8 mouse cellular contexts compared by ENCODE assay signal in genomic region chr2:35544717-35545116, GRCm38 (mm10). TPM values are rescaled to one million over a fixed set of nuclear protein-coding genes. Genes with fewer than 3 reads are reported as not detected.
A peak's percentile ranks its signal among the peaks of the same experiment; 100 is the strongest.
DNase-seq lines count a peak whose midpoint lies in the region; ATAC-seq lines count a peak whose summit lies in the region.

No protein-coding gene starts in this region.

- H3K4me3 ChIP-seq in limb, embryonic 13.5 days: peak overlapping the region; percentile 23; the same call in 1 of the 2 replicates
- peak overlapping the region; percentile 19 for H3K4me3 ChIP-seq in midbrain, embryonic 15.5 days
- H3K4me3 ChIP-seq in stomach, embryonic 16.5 days (replicated peaks; ENCODE audit: low read length): peak overlapping the region; percentile 30; the same call in 1 of the 2 replicates

- ATAC-seq in limb, embryonic 13.5 days (ENCODE audit: low FRiP score, low read depth): peak; percentile 71; the same call in 1 of the 2 replicates
- ATAC-seq in midbrain, embryonic 15.5 days (replicated peaks): peak; percentile 80
- peak; percentile 69 for ATAC-seq in stomach, embryonic 16.5 days (ENCODE audit: insufficient read depth, low FRiP score)

- peak overlapping the region; percentile 39; the same call in 1 of the 2 replicates for H3K9ac ChIP-seq in limb, embryonic 13.5 days
- no peak overlapping the region for H3K9ac ChIP-seq in midbrain, embryonic 15.5 days
- peak overlapping the region; percentile 38; the same call in 1 of the 2 replicates for H3K9ac ChIP-seq in stomach, embryonic 16.5 days (ENCODE audit: low read length)

- H3K9me3 ChIP-seq in limb, embryonic 13.5 days: no peaks in the 10 kb centered on the region
- no peaks in the 10 kb centered on the region for H3K9me3 ChIP-seq in midbrain, embryonic 15.5 days
- H3K9me3 ChIP-seq in stomach, embryonic 16.5 days (replicated peaks; ENCODE audit: control insufficient read depth, low read length): no peaks in the 10 kb centered on the region

- 10% methylated on average over 14 of the region's 14 CpGs for WGBS in limb, embryonic 13.5 days
- 11% methylated on average over 14 of the region's 14 CpGs for WGBS in midbrain, embryonic 15.5 days
- 2% methylated on average over 14 of the region's 14 CpGs for WGBS in stomach, embryonic 16.5 days

- H3K27me3 ChIP-seq in limb, embryonic 13.5 days: no peaks in the 10 kb centered on the region
- H3K27me3 ChIP-seq in midbrain, embryonic 15.5 days (replicated peaks): no peaks in the 10 kb centered on the region
- no peaks in the 10 kb centered on the region for H3K27me3 ChIP-seq in stomach, embryonic 16.5 days (ENCODE audit: control insufficient read depth, insufficient read depth, low read length)

- DNase-seq in left cerebral cortex, adult 18-20 months (ENCODE audit: low spot score in 2 of 2): peak; percentile 58 to 68
- DNase-seq in left cerebral cortex, adult 11 months (ENCODE audit: low spot score): no peak
- DNase-seq in embryo, embryonic 10 days (ENCODE audit: low spot score): peak; percentile 90
- peak; percentile 59 to 84 for DNase-seq in heart, adult 18-20 months
- peak; percentile 70 for DNase-seq in kidney, adult 18-20 months

- H3K4me1 ChIP-seq in limb, embryonic 13.5 days: peaks cover 7% of the 10 kb centered on the region
- peaks cover 7% of the 10 kb centered on the region for H3K4me1 ChIP-seq in midbrain, embryonic 15.5 days
- peaks cover 8% of the 10 kb centered on the region for H3K4me1 ChIP-seq in stomach, embryonic 16.5 days (ENCODE audit: control insufficient read depth, insufficient read depth, low read length)

- H3K27ac ChIP-seq in limb, embryonic 13.5 days: no peak overlapping the region
- no peak overlapping the region for H3K27ac ChIP-seq in midbrain, embryonic 15.5 days
- peak overlapping the region; percentile 53 for H3K27ac ChIP-seq in stomach, embryonic 16.5 days (ENCODE audit: low read length)

- no peaks in the 10 kb centered on the region for H3K36me3 ChIP-seq in limb, embryonic 13.5 days
- H3K36me3 ChIP-seq in midbrain, embryonic 15.5 days (replicated peaks): no peaks in the 10 kb centered on the region
- no peaks in the 10 kb centered on the region for H3K36me3 ChIP-seq in stomach, embryonic 16.5 days (ENCODE audit: control insufficient read depth, insufficient read depth, low read length)

- H3K4me2 ChIP-seq in limb, embryonic 13.5 days (replicated peaks): peak overlapping the region; percentile 61
- H3K4me2 ChIP-seq in midbrain, embryonic 15.5 days: peak overlapping the region; percentile 50
- peak overlapping the region; percentile 57 for H3K4me2 ChIP-seq in stomach, embryonic 16.5 days (ENCODE audit: low read depth, low read length)

RNA-seq across cellular contexts. Expression of gene Dab2ip, which starts 13.3 kb away (rescaled TPM):
- 100 to 1,000 TPM; 133 to 135 TPM for total RNA-seq in left cerebral cortex, adult 18-20 months (2021)
- total RNA-seq in heart, adult 18-20 months (2021): 10 to 100 TPM; 42.4 to 44.1 TPM
- polyA plus RNA-seq in limb, embryonic 13.5 days (2015; fragmentation: Nextera tagmentation; extraction: Ambion mirVana): 52.3 and 53.4 TPM in 2 replicates
- polyA plus RNA-seq in midbrain, embryonic 15.5 days (2015; fragmentation: Nextera tagmentation; extraction: Ambion mirVana): 75.5 and 79.7 TPM in 2 replicates
- 29.2 and 31.2 TPM in 2 replicates for polyA plus RNA-seq in stomach, embryonic 16.5 days (2015; fragmentation: Nextera tagmentation; extraction: Ambion mirVana)
